Mouse (Mus musculus) lung, adult 18-20 months (tissue): ENCODE results near the gene Pik3r2.

Experiments
- DNase-seq, 2 experiments: peaks; one replicate each; pipeline ENCODE4 v3.0.0; 2022; ENCODE audit warnings: mixed read lengths in 2 of 2

The Pik3r2 gene

GRCm38 (mm10) chr8:70756476-70757040 lies 20.0 kb downstream of the Pik3r2 start:
- DNase-seq = no peak

- peak in 1 of 2 experiments; percentile 6 for DNase-seq
Observed at GRCm38 (mm10) chr8:70755661-70756475, 20.6 kb downstream of the Pik3r2 start.

- peak in 1 of 2 experiments; percentile 62 for DNase-seq
Observed at GRCm38 (mm10) chr8:70754871-70755660, 21.4 kb downstream of the Pik3r2 start.

- peak; percentile 99 for DNase-seq
Observed at GRCm38 (mm10) chr8:70754043-70754870, 22.3 kb downstream of the Pik3r2 start, which contains the start of gene Rab3a. Gene Rab3a, plus strand, starts transcription at chr8:70754679.

GRCm38 (mm10) chr8:70753151-70753550 lies 23.4 kb downstream of the Pik3r2 start:
- peak; percentile 91 to 95 for DNase-seq

- peak; percentile 90 to 94 for DNase-seq
Observed at GRCm38 (mm10) chr8:70752000-70752764, 24.3 kb downstream of the Pik3r2 start.

- DNase-seq = no peak
Observed at GRCm38 (mm10) chr8:70750128-70750680, 26.3 kb downstream of the Pik3r2 start.

GRCm38 (mm10) chr8:70749097-70749674 lies 27.3 kb downstream of the Pik3r2 start:
- DNase-seq = no peak

GRCm38 (mm10) chr8:70748246-70749096 lies 28.0 kb downstream of the Pik3r2 start:
- no peak for DNase-seq

- DNase-seq = no peak
Observed at GRCm38 (mm10) chr8:70747211-70747890, 29.2 kb downstream of the Pik3r2 start.

- no peak for DNase-seq
Observed at GRCm38 (mm10) chr8:70746676-70747075, 29.8 kb downstream of the Pik3r2 start.

GRCm38 (mm10) chr8:70745691-70746220 lies 30.8 kb downstream of the Pik3r2 start:
- DNase-seq = no peak

- DNase-seq = no peak
Observed at GRCm38 (mm10) chr8:70744806-70745205, 31.7 kb downstream of the Pik3r2 start.

- peak; percentile 71 to 81 for DNase-seq
Observed at GRCm38 (mm10) chr8:70743656-70744590, 32.6 kb downstream of the Pik3r2 start.

GRCm38 (mm10) chr8:70742981-70743655 lies 33.4 kb downstream of the Pik3r2 start:
- no peak for DNase-seq

GRCm38 (mm10) chr8:70742176-70742575 lies 34.3 kb downstream of the Pik3r2 start:
- no peak for DNase-seq

GRCm38 (mm10) chr8:70741661-70742060 lies 34.9 kb downstream of the Pik3r2 start:
- no peak for DNase-seq
